Mouse (Mus musculus) myocyte (in vitro differentiated cells): Measurements from ENCODE around the gene Pih1d1.

ENCODE experiments used
- CEBPB ChIP-seq: IDR thresholded peaks from 2 replicates; pipeline ENCODE4 v1.6.1; 2011; ENCODE audit warnings: mild to moderate bottlenecking, moderate library complexity; ENCODE audit not compliant: poor library complexity, insufficient read depth, severe bottlenecking
- E2F4 ChIP-seq: IDR thresholded peaks from one replicate; pipeline ENCODE4 v1.6.1; 2011; ENCODE audit warnings: mild to moderate bottlenecking, control low read depth, moderate library complexity; ENCODE audit not compliant: insufficient read depth
- MAX ChIP-seq: IDR thresholded peaks from one replicate; pipeline ENCODE4 v1.6.1; 2011; ENCODE audit warnings: low read depth, mild to moderate bottlenecking, control low read depth
- MYOD1 ChIP-seq, 3 experiments: IDR thresholded peaks; one replicate each; pipeline ENCODE4 v1.6.1; 2011; ENCODE audit warnings: control low read depth in 2 of 3, low read depth in 2 of 3, mild to moderate bottlenecking in 2 of 3, moderate library complexity in 1 of 3; ENCODE audit not compliant: insufficient read length in 2 of 3, control insufficient read depth in 1 of 3
- MYOG ChIP-seq, 3 experiments: IDR thresholded peaks; one replicate each; pipeline ENCODE4 v1.6.1; 2011; ENCODE audit warnings: control low read depth in 2 of 3, low read depth in 2 of 3, mild to moderate bottlenecking in 2 of 3; ENCODE audit not compliant: insufficient read length in 2 of 3, control insufficient read depth in 1 of 3, insufficient read depth in 1 of 3
- POLR2A ChIP-seq: IDR thresholded peaks from one replicate; pipeline ENCODE4 v1.6.1; 2011; ENCODE audit warnings: low read depth, mild to moderate bottlenecking, control low read depth, moderate library complexity; ENCODE audit not compliant: insufficient read length
- POLR2AphosphoS2 ChIP-seq: IDR thresholded peaks from one replicate; pipeline ENCODE4 v1.6.1; 2011; ENCODE audit warnings: low read depth, control low read depth; ENCODE audit not compliant: insufficient read length
- REST ChIP-seq: IDR thresholded peaks from one replicate; pipeline ENCODE4 v1.6.1; 2011; ENCODE audit warnings: mild to moderate bottlenecking, control low read depth, moderate library complexity; ENCODE audit not compliant: insufficient read depth, insufficient read length
- SRF ChIP-seq: IDR thresholded peaks from one replicate; pipeline ENCODE4 v1.6.1; 2011; ENCODE audit warnings: low read depth; ENCODE audit not compliant: control insufficient read depth, insufficient read length
- TCF12 ChIP-seq: IDR thresholded peaks from one replicate; pipeline ENCODE4 v1.6.1; 2011; ENCODE audit warnings: mild to moderate bottlenecking, control low read depth; ENCODE audit not compliant: poor library complexity, insufficient read depth, severe bottlenecking
- TCF3 ChIP-seq: IDR thresholded peaks from one replicate; pipeline ENCODE4 v1.6.1; 2011; ENCODE audit warnings: low read depth, control low read depth; ENCODE audit not compliant: insufficient read length
- USF1 ChIP-seq: IDR thresholded peaks from one replicate; pipeline ENCODE4 v1.6.1; 2011; ENCODE audit warnings: low read depth, mild to moderate bottlenecking, control low read depth, moderate library complexity

DNA sequence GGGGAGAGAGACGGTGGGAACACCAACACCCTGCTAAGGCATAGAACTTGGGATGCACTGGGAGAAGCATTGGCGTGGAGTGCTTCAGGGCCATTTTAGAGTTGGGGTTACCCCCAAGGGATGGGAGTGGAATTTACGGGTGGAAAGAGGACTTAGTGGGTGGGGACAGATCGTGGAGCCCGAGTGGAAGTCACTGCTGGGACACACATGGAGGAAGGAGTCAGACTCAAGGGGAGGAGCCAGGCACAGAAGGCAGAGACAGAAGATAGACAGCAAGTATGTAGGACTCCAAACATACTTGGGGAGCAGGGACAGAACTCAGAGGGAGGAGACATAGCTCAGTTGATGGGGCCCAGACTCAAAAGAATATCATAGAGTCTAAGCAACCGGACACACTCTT lies 8.4 kb downstream of the Pih1d1 start:
- TF ChIP-seq POLR2AphosphoS2 (no peak), MYOG (IDR thresholded peaks at IDR 0.05; ENCODE audit: control insufficient read depth in 1 of 3, insufficient read depth in 1 of 3, insufficient read length in 2 of 3, low read depth in 2 of 3) (no peak), E2F4 (no peak), MYOD1 (IDR thresholded peaks at IDR 0.05; ENCODE audit: control insufficient read depth in 1 of 3, insufficient read length in 2 of 3, low read depth in 2 of 3) (no peak), MAX (no peak), POLR2A (no peak), USF1 (no peak), TCF12 (no peak), SRF (no peak), CEBPB (no peak), TCF3 (no peak), REST (no peak)
